Mouse (Mus musculus) NIH3T3 (cell line): Measurements from ENCODE around the gene Gpr83.

Experiments
- DNase-seq: peaks from one replicate; pipeline ENCODE4 v3.0.0-alpha.2; 2012; ENCODE audit warnings: low read depth

Gpr83 gene

GRCm38 (mm10) chr9:14904741-14905475 is 44.9 kb downstream of the Gpr83 start:
- no peak for DNase-seq

GRCm38 (mm10) chr9:14905956-14906355 is 45.9 kb downstream of the Gpr83 start:
- DNase-seq: no peak

GRCm38 (mm10) chr9:14907816-14908415 is 47.9 kb downstream of the Gpr83 start:
- DNase-seq: no peak

- no peak for DNase-seq
These were observed 50.0 kb downstream of the Gpr83 start for GRCm38 (mm10) chr9:14909981-14910380.

- DNase-seq: no peak
These were observed 52.0 kb downstream of the Gpr83 start for GRCm38 (mm10) chr9:14912037-14912436.

- no peak for DNase-seq
These were observed 57.7 kb downstream of the Gpr83 start for GRCm38 (mm10) chr9:14917661-14918060.

- no peak for DNase-seq
These were observed 59.0 kb downstream of the Gpr83 start for GRCm38 (mm10) chr9:14918825-14919668.
